Mouse (Mus musculus) intestine, embryonic 14.5 days (tissue): Measurements from ENCODE around the gene Gm5447. TPM values are rescaled to one million over a fixed set of nuclear protein-coding genes. Genes with fewer than 3 reads are reported as not detected.

ENCODE experiments used
- ATAC-seq: fragments of 200-750 bp; cut with Nextera tagmentation; replicated peaks from 2 replicates; pipeline ENCODE4 v1.8.0; 2017; ENCODE audit warnings: low read depth, moderate number of reproducible peaks, moderate TSS enrichment, moderate library complexity; ENCODE audit not compliant: low FRiP score, low TSS enrichment
- DNase-seq: peaks from one replicate; pipeline ENCODE4 v3.0.0-alpha.2; 2018; ENCODE audit warnings: low spot score
- H3K27ac ChIP-seq: fragments of 300-500 bp; sonication (generic); 2 replicates; pipeline ENCODE4 v1.5.1; 2014; ENCODE audit warnings: low read depth, mild to moderate bottlenecking, control low read depth
- H3K27me3 ChIP-seq: fragments of 300-500 bp; sonication (generic); replicated peaks from 2 replicates; pipeline ENCODE4 v1.6.1; 2014; ENCODE audit warnings: low read length, control low read depth; ENCODE audit not compliant: control insufficient read depth, insufficient read depth
- H3K36me3 ChIP-seq: fragments of 300-500 bp; sonication (generic); 2 replicates; pipeline ENCODE4 v1.6.1; 2014; ENCODE audit warnings: low read length, control low read depth; ENCODE audit not compliant: control insufficient read depth, insufficient read depth
- H3K4me1 ChIP-seq: fragments of 300-500 bp; sonication (generic); replicated peaks from 2 replicates; pipeline ENCODE4 v1.6.1; 2014; ENCODE audit warnings: low read length, control low read depth, mixed read lengths; ENCODE audit not compliant: control insufficient read depth, insufficient read depth
- H3K4me2 ChIP-seq: fragments of 300-500 bp; sonication (generic); 2 replicates; pipeline ENCODE4 v1.6.1; 2014; ENCODE audit warnings: low read length
- H3K4me3 ChIP-seq: fragments of 300-500 bp; sonication (generic); 2 replicates; pipeline ENCODE4 v1.5.1; 2014; ENCODE audit warnings: low read depth, low read length, control low read depth, mixed read lengths
- H3K9ac ChIP-seq: fragments of 300-500 bp; sonication (generic); 2 replicates; pipeline ENCODE4 v1.6.1; 2014; ENCODE audit warnings: mild to moderate bottlenecking, low read length
- H3K9me3 ChIP-seq: fragments of 300-500 bp; sonication (generic); 2 replicates; pipeline ENCODE4 v1.6.1; 2016; ENCODE audit warnings: low read length, control low read depth; ENCODE audit not compliant: control insufficient read depth
- WGBS: fragments of 180-500 bp; shearing (Covaris S2); extraction: QIAGEN DNeasy Blood & Tissue Kit; methylation state at CpG from one replicate; pipeline ENCODE4 v1.1.7; 2014; 5-methylcytosine and 5-hydroxymethylcytosine counted together
- polyA plus RNA-seq: library from polyadenylated mRNA; unstranded; fragments of >200 nt; fragmentation: Nextera tagmentation; extraction: Ambion mirVana; gene quantifications from 2 replicates; pipeline ENCODE4 v1.2.1, GENCODE M21; 2014

Gene Gm5447
- polyA plus RNA-seq, 1 experiment from 2014 or later = not detected

DNA sequence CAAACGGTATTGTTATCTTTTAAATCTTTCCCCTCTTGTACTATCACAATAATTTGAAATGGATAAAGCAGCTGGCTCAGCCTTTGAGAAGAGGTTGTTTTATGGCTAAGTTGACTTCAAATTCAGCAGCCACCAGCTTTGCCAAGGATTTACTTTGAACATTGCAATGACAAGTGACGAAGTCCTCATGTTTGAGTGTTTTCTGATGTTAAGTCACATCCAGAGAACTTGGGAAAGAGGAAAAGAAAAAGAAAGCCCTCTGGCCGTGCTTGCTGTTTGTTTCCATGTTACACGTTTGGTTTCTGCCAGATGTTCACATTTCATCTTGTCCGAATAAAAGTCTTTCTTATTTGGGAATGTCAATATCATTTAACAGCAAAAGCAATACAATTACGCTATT, 47.9 kb downstream of the Gm5447 start:
- Histone ChIP-seq H3K36me3 (no peaks in the 10 kb centered on the region), H3K4me3 (no peak overlapping the region), H3K9ac (no peak overlapping the region), H3K27ac (no peak overlapping the region), H3K4me1 (peaks cover 5% of the 10 kb centered on the region), H3K4me2 (no peak overlapping the region), H3K27me3 (no peaks in the 10 kb centered on the region), H3K9me3 (no peaks in the 10 kb centered on the region)
- DNase-seq (no peak), ATAC-seq (no peak)
- WGBS = 33% methylated on average over 6 of the region's 6 CpGs

DNA sequence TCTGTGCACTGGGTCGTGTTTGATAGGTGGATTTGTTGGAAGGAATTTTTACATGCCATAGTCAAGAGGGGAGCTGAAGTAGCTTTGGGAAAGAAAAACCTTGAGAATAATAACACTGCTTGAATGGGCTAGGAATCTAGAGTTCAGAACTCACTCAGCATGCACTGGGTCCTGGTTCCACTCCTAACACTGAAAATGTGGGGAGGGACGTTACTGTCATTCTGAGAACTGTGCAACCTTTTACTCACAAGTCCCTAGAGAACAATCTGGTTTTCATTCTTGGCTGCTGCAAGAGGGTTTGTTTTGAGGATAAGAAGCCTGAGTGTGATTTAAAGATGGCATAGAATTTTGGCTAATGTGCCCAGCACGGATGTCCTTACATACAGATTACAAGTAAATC, 49.7 kb downstream of the Gm5447 start:
- Histone ChIP-seq H3K27ac (no peak overlapping the region), H3K9ac (no peak overlapping the region), H3K36me3 (no peaks in the 10 kb centered on the region), H3K27me3 (no peaks in the 10 kb centered on the region), H3K9me3 (no peaks in the 10 kb centered on the region), H3K4me2 (no peak overlapping the region), H3K4me3 (no peak overlapping the region), H3K4me1 (peaks cover 5% of the 10 kb centered on the region)
- ATAC-seq = no peak
- DNase-seq = no peak
- 82% methylated on average over 3 of the region's 3 CpGs for WGBS

Other genes starting within 250 kb of the Gm5447 start
- gene Irf4, start 225.0 kb upstream of the Gm5447 start, polyA plus RNA-seq = 0.04 and 0.07 TPM in 2 replicates
- 0.15 TPM in 1 of 2 replicates, not detected in the other for gene Hus1b, start 26.4 kb upstream of the Gm5447 start, polyA plus RNA-seq
- 31.8 and 40.7 TPM in 2 replicates for gene Exoc2, start 111 bp upstream of the Gm5447 start, polyA plus RNA-seq